Mouse (Mus musculus) T-helper 2 cell (primary cell): ENCODE results near the gene Syt7.

Experiments
- in situ Hi-C: fragments of 300-600 bp; cut with MboI, MseI; formaldehyde crosslinking; loops from one replicate; pipeline ENCODE4 v1.15.1; 2025; ENCODE audit warnings: high pct_unique_total_duplicates

The Syt7 gene

DNA sequence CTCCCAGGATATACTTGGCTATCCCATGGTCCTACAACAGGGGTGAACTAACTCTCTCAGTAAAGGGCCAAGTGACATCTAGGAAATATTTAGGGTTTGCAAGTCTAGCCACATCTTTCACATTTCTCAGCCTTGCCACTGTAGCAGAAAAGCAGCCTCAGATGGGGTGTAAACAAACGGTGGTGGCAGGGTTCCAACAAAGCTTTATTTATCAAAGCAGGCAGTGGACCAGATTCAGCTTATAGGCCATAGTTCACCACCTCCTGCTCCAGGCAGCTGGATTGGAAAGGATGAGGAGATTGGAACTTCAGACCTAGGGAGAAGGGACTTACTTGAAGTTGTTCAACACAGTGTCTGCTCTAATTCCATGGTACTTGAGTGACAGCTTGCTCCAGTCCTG lies 35.9 kb downstream of the Syt7 start:
- in situ Hi-C loops, result no loop called here

DNA sequence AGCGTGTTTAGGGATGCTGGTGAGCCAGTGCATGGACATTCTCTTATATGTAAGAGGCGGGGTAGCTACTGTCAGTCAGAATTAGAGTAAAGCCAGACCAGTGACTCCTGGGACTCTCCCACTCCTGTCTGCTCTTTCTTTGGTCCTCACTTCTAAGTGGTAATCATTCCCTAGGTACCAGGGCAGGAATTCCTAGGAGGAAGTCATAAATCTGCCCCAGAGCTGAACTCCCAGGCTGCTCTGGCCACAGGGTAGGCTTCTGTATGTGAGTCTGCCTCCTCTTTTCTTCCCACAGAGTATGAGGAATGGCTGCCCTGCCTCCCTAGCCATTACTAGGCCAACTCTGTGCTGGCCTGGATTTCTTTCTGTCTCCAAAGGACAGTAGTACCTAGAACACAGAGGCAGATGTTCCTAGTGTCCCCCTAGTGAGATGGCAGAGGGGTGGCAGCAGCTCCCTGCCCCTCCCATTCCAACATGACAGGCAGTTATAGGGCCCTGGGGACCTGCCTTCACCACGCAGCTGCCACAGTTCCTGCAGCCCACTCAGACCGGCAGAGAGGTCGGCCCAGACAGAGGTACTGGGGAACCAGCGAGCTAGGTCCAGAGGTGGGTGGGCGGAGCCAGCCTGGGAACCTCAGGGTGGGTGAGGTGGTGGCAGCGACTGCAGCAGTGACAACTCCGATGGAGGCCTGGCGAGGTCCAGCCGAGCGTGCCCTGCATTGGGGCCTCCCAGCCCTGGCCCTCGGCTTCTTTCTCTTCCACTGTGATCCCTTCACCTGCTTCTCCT lies 36.8 kb downstream of the Syt7 start:
- in situ Hi-C loops, result no loop called here

DNA sequence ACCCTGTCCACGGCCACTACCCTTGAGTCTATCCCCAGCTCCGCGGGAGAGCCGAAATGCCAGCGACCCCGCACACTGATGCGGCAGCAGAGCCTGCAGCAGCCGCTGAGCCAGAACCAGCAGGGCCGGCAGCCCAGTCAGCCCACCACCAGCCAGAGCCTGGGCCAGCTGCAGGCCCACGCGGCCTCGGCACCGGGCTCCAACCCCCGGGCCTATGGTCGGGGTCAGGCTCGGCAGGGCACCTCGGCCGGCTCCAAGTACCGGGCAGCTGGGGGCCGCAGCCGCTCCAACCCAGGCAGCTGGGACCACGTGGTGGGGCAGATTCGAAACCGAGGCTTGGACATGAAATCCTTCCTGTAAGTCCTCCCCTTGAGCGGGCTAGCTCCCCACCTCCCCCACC lies 37.4 kb downstream of the Syt7 start:
- in situ Hi-C loops, result no loop called here

DNA sequence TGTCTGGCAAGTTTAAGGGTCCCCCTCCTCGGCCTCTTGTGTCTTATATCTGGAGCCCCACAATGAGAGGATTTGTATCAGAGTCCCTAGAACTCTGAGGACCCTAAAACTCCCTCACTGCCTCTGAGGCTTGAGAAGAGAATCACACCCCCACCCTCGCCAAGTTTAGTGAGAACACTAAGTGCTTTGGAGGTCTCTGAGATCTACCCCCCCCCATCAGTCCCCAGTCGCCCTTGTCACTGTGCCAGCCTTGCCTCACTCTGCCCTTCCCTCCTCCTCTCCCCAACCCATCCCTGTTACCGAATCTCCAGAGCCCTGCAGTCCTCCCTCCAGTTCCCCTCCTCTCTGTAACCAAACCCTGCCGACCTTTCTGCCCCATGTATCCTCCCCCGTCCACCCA lies 37.9 kb downstream of the Syt7 start:
- in situ Hi-C loops, result no loop called here

DNA sequence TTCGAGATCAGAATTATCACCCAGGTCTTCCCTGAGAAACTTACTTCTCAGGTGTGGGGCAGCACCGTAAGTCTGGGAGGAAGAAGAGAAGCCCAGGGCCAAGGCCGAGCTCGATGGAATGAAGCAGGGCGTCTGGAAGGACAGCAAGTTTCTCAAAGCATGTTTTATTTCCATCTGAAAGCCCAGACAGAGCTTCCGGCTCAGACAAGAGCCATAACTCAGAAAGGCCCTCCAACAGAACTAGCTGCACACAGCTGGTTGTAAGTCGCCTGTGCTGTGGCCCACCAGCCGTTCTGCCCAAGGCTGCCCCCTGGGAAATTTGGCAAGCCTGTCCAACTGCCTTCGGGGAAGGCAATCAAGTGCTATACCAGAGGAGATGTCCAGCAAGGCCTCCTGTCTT lies 38.5 kb downstream of the Syt7 start:
- in situ Hi-C loops, result no loop called here

DNA sequence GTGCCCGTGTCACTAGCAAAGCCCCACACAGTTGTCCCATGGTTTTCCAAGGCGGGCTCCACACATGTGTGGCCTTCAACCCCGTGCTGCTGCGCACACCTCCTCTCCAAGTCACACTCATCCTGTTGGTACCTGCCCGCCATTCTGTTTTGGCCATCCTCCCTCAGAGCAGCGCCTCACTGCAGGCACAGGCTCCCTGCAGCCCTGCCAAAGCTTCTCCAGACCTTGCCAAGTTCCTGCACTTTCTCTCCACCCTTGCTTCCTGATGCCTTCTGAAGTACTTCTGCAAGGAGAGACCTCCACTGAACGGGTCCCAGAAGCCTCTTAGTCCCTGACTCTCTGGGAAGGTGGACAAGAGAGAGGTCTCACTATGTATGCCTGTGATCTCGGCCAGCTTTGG lies 40.5 kb downstream of the Syt7 start:
- in situ Hi-C loops, result no loop called here

DNA sequence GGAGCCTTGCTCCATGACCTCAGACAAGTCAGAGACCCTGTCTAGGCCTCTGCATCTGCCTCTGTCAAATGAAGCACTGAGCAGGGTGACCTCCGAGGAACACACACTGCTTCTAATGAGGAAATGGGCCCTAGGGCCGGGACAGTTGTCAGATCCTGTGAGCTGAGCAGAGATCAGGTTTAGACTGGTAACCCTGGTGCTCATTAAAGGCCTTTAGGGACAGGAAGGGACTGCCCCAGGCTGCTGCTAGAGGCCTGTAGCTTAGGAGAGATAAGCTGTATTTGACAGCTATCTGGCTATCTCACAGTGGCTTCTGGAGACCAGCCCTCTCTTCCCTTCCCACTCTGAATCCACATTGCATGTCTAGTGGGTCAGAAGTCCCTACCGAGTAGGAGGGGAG lies 42.5 kb downstream of the Syt7 start:
- in situ Hi-C loops, result no loop called here

DNA sequence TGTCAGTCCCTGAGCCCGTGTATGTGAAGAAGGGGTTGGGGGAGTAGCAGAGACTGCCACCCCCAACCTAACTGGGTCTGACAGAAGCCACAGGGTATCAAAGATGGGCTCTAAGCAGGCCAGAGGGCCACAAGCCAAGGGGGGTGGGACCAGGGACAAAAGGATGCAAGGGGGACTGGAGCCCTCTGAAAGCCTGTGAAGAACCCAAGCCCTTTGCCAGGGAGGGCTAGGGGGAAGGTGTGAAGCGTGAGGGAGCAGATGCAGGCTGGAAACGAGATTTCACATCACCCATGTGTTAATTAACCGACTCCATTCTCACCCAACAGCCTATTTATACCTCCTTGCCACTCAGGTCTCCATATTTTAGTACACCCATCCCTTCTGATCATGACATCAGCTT lies 43.0 kb downstream of the Syt7 start:
- in situ Hi-C loops, result no loop called here

DNA sequence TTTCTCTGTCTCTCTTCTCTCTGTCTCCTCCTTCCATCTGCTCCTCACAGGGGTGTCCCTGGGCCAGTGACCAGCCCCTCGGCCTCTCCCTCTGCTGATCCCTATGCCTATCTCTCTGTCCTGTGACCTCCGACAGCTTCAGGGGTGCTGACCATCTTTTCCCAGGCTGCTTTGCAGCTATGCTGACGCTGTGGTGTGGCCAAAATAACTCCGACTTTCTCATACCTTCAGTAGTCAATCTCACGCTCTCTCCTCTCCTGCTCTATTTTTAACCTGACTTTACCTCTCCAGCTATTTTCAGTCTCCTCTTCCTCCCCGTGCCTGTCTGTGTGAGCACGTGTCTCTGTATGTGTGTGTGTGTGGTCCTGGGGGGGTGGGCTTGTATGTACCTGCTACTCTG lies 44.3 kb downstream of the Syt7 start:
- in situ Hi-C loops, result no loop called here

DNA sequence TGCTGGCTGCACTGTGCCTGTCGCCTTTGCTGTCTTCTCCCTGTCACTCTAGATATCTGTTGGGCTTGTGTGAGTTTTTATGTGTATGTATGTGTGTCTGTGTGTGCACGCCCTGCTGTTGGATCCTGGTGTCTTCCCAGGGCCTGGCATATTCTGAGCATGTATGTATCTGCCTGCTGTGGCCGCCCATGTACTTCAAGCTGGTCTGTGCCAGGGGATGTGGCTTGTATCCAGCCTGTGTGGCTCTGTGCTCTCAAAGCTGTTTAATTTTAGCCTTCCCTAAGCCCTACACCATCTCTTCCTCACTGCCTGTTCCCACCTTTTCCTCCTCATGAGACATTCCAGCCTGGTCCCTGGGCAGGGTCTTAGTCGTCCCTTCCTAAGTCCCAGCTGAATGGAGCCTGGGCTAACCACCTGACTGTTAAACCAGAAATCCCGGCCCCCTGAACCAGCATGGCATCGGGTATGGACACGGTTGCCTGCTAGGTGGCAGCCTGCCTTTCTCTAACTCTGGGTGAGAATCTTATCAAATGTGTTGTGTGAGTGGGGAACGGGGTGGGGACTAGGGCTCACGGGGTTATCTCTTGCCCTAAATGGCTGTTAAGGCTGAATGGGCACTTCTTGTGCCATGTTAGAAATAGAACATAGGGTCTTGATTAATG lies 45.1 kb downstream of the Syt7 start:
- in situ Hi-C loops, result no loop called here

DNA sequence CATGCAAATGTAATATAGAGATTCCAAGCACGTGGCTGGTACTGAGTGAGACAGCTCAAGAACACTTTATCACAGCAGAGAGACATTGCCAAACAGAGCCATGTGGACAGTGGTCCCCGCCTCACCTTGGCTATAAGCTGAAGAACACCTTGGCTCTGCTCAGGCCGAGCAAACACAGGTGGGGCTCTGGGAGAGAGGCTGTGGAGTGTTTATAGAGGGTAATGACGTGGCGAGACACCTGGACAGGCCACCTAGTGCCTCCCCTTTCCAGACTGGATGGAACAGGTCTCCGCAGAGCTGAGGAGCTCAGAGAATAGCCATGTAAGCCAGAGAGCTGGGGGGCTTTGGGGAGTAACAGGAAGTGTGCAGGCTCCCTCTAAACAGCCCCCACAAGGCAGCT lies 46.0 kb downstream of the Syt7 start:
- in situ Hi-C loops, result no loop called here

DNA sequence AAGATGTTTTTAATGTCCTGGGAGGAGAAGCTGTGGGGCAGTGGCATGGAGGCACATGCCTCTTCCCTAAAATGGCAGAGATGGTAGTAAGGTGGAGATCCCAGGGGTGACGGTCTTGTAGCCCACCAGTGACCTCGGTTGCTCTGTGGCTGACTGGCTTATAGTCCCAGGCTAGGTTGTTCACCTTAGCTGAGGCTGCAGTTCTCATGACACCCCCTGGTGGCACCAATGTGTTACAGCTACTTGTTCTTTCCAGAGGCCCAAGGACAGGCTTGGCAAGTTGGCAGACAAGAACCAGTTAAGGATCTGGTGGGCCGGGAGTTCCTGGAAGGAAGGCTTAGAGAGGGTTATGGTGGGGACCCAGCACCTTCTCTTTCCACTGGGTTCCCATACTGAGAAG lies 47.0 kb downstream of the Syt7 start:
- in situ Hi-C loops, result no loop called here

DNA sequence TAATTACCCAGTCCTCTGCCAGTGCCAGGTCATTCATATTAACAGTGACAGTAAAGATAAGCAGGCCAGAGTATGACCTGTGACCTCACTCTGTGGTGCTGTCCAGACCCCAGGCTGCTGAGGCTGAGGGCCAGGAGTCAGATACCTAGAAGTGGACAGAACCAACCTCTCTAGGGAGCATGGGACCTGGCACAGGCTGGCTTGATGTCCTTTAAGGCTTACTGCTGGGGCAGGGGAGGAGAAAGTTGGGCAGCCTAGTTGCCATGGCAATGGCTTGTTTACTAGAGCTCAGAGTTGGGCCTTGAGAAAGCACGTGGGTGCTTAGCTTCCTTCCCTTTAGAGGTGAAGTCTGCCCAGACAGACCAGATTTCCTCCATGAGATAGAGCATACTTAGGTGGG lies 47.8 kb downstream of the Syt7 start:
- in situ Hi-C loops, result no loop called here

DNA sequence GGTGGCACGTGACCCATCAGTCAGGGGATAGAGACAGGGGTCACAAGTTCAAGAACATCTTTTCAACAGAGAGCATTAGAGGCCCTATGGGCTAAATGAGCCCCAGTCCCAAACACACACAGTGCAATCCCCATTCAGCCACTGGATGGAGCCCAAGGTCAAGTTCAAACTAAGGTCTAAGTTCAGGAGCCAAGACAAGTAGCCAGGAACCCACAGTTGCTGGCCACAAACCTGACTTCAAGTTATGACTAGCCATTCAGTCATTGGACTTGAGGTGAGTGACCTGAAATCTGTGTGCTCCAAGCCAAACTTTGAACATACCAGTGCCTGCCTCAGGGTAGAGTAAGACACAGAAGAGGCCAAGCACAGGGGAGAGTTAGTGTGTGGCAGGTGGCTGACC lies 48.6 kb downstream of the Syt7 start:
- in situ Hi-C loops, result no loop called here

DNA sequence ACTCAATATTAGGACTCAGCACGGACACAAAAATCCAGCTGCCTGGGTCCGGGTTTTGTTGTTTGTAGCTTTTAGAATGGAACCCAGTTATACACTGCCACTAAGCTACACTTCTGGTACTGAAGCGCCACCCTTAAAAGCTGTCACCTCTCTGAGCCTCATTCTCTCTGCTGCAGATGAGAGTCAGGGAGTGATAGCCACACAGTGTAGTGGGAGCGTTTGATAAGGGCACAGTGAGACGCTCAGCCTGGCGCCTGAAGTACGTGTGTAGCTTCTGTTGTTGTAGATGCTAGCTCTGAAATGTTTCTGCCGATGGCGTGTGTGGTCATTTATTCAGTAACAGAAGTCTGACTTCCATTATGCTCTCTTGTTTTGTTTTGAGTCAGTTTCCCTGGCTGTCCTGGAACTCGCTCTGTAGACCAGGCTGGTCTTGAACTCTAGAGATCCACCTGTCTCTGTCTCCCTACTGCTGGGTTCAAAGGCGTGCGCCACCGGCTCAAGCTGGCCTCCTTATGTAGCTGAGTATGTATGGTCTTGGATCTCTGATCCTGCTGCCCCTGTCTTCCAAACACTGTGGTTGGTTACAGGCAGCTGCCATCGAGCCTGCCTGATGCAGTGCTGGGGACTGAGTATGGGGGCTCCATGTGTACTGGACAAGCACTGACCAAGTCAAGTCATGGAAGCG lies 55.9 kb downstream of the Syt7 start:
- in situ Hi-C loops, result loop anchor here (5.0 kb wide), 1 partner anchor 42 kb away; no protein-coding TSS in a partner anchor

DNA sequence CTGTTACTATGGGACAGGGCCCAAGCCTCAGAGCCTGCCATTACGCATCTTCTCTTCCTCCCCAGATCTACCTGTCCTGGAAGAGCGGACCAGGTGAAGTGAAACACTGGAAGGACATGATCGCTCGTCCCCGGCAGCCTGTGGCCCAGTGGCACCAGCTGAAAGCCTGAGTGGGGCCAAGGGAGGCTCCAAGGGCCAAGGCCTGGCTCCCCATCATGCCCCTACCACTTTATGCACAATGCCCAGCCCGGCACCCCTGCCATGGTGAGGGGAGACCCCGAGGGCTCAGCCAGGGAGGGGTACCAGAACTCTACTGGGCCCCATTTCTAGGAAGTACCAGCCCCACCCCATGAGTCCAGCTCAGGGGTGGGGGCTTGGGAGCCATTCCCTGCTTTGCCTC lies 59.4 kb downstream of the Syt7 start:
- in situ Hi-C loops, result loop anchor here (5.0 kb wide), 1 partner anchor 39 kb away; no protein-coding TSS in a partner anchor

DNA sequence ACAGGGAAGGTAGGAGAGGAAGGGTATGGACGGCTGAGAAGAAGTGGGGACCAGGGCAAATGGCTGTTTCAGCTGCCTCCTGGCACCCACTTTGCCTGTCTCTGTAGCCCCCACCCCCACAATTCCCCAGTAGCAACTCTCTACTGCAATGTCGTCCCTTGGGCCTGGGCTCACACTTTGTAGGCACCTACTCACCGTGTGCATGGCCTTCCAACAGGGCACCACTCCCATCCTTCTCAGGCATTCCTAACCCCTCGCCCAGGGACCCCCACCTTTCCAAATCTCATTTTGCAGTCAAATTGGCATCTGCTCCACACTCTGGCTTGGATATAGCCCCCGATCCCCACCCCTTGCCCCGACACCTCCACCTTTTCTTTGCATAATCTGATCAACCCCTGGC lies 60.3 kb downstream of the Syt7 start:
- in situ Hi-C loops, result loop anchor here (5.0 kb wide), 1 partner anchor 38 kb away; no protein-coding TSS in a partner anchor

DNA sequence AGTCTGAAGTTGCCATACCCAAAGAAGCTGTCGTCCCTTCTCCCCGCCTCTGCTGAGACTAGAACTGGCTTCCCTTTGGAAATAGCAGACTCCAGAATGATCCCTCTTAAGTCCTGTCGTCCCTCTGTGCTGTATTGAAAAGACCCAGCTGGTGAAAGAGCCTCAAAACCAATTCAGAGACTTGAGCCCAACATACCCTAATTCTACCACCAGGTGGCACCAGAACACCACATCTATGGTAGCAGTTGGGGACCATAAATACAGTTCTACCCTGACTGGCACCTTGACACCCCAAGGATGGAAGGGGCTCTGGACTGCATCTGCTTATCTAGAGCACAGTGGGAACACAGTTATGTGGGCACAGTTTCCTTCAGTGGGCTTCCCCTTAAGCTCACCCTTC lies 60.8 kb downstream of the Syt7 start:
- in situ Hi-C loops, result loop anchor here (5.0 kb wide), 1 partner anchor 38 kb away; no protein-coding TSS in a partner anchor

DNA sequence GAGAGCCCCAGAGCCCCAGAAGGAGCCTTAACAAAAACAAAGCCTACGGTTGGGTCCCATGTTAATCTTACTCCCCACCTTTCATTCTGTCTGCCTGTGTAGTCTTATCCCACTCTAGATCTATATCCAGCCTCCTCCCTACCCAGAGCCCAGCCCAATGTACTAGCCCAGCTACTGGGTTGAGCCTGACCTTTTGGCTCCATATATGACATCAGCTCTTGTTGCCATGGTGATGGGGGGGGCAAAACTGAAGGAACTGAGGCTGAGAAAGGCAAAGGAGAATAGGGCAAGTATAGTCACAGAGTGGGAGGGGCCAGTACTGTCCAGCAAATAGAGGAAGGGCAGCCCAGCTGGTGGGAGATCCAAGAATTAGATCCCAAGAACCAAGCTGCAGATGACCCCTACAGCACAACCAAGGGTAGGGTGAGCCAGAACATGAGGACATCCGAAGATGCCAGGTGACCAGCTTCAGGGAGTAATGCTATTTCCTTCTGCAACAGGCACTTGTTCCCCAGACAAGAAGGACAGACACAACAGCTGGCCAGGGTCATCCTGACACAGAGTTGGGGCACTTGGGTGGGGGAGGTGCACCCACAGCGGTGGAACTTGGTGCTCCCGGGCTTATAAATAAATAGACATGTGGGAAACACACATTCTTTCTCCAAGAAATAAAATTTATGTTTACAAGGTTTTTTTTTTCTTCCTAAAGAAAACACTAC lies 66.0 kb downstream of the Syt7 start:
- in situ Hi-C loops, result no loop called here

DNA sequence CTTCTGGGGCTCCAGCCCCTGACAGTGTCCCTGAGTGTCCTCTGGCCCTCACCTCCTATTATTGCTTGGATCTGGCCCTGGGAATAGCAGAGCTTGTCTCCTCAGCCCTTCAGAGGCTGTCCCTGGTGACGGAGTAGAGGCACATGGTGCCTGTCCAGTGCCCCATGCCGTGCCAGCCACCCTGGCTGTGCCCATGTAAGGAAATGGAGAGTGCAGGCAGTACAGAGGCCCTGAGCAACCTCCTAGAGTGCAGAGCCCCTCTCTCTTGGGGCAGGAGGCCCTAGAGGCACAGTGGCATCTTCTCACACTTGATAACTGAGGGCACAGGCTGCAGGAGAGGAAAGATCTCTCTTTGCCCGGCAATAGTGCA lies 66.5 kb downstream of the Syt7 start:
- in situ Hi-C loops, result no loop called here

DNA sequence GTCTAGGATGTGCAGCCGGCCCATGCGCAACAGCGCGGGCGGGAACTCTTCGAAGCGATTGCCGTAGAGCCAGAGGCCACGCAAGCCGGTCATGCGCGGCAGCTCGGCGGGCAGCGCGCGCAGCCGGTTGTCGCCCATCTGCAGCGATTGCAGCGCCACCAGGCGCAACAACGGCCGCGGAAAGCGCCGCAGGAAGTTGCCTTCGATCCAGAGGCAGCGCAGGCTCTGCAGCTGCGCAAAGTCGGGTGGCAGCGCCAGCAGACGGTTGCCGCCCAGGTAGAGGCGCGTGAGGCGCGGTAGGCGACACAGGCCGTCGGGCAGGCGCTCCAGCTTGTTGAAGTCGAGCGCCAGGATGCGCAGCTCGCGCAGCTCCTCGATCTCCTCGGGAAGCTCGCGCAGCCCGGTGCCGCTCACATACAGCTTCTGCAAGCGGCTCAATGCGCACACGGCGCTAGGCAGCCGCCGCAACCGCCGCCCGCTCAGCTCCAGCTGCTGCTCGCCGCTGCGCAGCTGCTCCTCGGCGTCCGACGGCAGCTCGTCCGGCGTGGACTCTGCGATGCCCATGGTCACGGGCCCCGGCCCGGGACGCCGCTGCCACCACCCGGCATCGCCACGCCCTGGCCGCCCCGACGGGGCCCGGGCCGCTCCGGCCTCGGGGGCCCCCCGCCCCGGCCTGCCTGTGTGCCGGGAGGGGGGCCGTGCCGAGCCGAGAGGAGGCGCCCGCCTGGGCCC lies 68.0 kb downstream of the Syt7 start, which contains the start of gene Lrrc10b:
Gene Lrrc10b (minus strand): TSS at position 722 of the 732 bp plus-strand sequence.
- in situ Hi-C loops, result no loop called here
